Mouse (Mus musculus): ENCODE data around the gene Itpk1.

- TF ChIP-seq CTCF (IDR thresholded peaks at IDR 0.05; ENCODE audit: low read depth, low read length) (no peak), POLR2A (IDR thresholded peaks at IDR 0.05; ENCODE audit: insufficient read depth, low read length) (no peak), EP300 (IDR thresholded peaks at IDR 0.05; ENCODE audit: insufficient read depth, low read depth, low read length) (no peak)
These were observed 1.3 kb downstream of the Itpk1 start for GRCm38 (mm10) chr12:102703441-102703840.
